Mouse (Mus musculus) forebrain, postnatal 0 days (tissue): ENCODE data around the gene Ercc1. TPM values are rescaled to one million over a fixed set of nuclear protein-coding genes. Genes with fewer than 3 reads are reported as not detected.
A peak's percentile ranks its signal among the peaks of the same experiment; 100 is the strongest.

Experiments
- ATAC-seq: fragments of 200-750 bp; cut with Nextera tagmentation; 2 replicates; pipeline ENCODE4 v1.8.0; 2017; ENCODE audit warnings: mild to moderate bottlenecking, moderate library complexity
- DNase-seq: peaks from one replicate; pipeline ENCODE4 v3.0.0-alpha.2; 2015
- H3K27ac ChIP-seq: fragments of 300-500 bp; sonication (generic); 2 replicates; pipeline ENCODE4 v1.5.1; 2014; ENCODE audit warnings: low read depth, mild to moderate bottlenecking, antibody characterized with exemption, low read length, moderate library complexity, mixed read lengths
- H3K27me3 ChIP-seq: fragments of 300-500 bp; sonication (generic); 2 replicates; pipeline ENCODE4 v1.6.1; 2014; ENCODE audit warnings: mild to moderate bottlenecking, low read length, mixed read lengths; ENCODE audit not compliant: insufficient read depth
- H3K36me3 ChIP-seq: fragments of 300-500 bp; sonication (generic); 2 replicates; pipeline ENCODE4 v1.6.1; 2014; ENCODE audit warnings: mild to moderate bottlenecking, moderate library complexity; ENCODE audit not compliant: insufficient read depth
- H3K4me1 ChIP-seq: fragments of 300-500 bp; sonication (generic); 2 replicates; pipeline ENCODE4 v1.6.1; 2014; ENCODE audit warnings: antibody characterized with exemption; ENCODE audit not compliant: insufficient read depth
- H3K4me2 ChIP-seq: fragments of 300-500 bp; sonication (generic); 2 replicates; pipeline ENCODE4 v1.6.1; 2014; ENCODE audit warnings: low read depth, mild to moderate bottlenecking, moderate library complexity
- H3K4me3 ChIP-seq: fragments of 300-500 bp; sonication (generic); 2 replicates; pipeline ENCODE4 v1.5.1; 2014; ENCODE audit warnings: low read depth, low read length, mixed read lengths
- H3K9ac ChIP-seq: fragments of 300-500 bp; sonication (generic); 2 replicates; pipeline ENCODE4 v1.6.1; 2014; ENCODE audit warnings: mild to moderate bottlenecking
- H3K9me3 ChIP-seq: fragments of 300-500 bp; sonication (generic); 2 replicates; pipeline ENCODE4 v1.6.1; 2016; ENCODE audit warnings: low read length
- CTCF ChIP-seq: sonication (generic); IDR thresholded peaks from 2 replicates; pipeline ENCODE4 v1.5.1; 2016; ENCODE audit warnings: antibody characterized with exemption, control low read depth, low read depth
- WGBS: fragments of 180-500 bp; shearing (Covaris S2); extraction: QIAGEN DNeasy Blood & Tissue Kit; methylation state at CpG from one replicate; pipeline ENCODE4 v1.1.7; 2014; 5-methylcytosine and 5-hydroxymethylcytosine counted together
- polyA plus RNA-seq: library from polyadenylated mRNA; unstranded; fragments of >200 nt; fragmentation: Nextera tagmentation; extraction: Ambion mirVana; gene quantifications from 2 replicates; pipeline ENCODE4 v1.2.1, GENCODE M21; 2015
- total RNA-seq: library from RNA; depleted of rRNA; stranded (reverse); fragments of >200 nt; gene quantifications from 2 replicates; pipeline ENCODE4 v1.2.3, GENCODE M21; 2014

The Ercc1 gene
- total and polyA plus RNA-seq, 2 experiments from 2014 or later: 56.6 to 80.5 TPM

GRCm38 (mm10) chr7:19338060-19338459 is 6.5 kb upstream of the Ercc1 start:
- Histone ChIP-seq H3K9me3 (no peaks in the 10 kb centered on the region), H3K9ac (no peak overlapping the region), H3K4me2 (no peak overlapping the region), H3K27me3 (no peaks in the 10 kb centered on the region), H3K4me1 (peaks cover 5% of the 10 kb centered on the region; the same call in 1 of the 2 replicates), H3K36me3 (no peaks in the 10 kb centered on the region), H3K27ac (no peak overlapping the region), H3K4me3 (no peak overlapping the region)
- DNase-seq (no peak), ATAC-seq (no peak)
- WGBS: 69% methylated on average over 2 of the region's 2 CpGs
- TF ChIP-seq CTCF: no peak

- WGBS: 64% methylated on average over 7 of the region's 7 CpGs
- Histone ChIP-seq H3K4me3 (no peak overlapping the region), H3K27me3 (no peaks in the 10 kb centered on the region), H3K4me2 (no peak overlapping the region), H3K9ac (no peak overlapping the region), H3K9me3 (no peaks in the 10 kb centered on the region), H3K4me1 (peaks cover 5% of the 10 kb centered on the region; the same call in 1 of the 2 replicates), H3K36me3 (no peaks in the 10 kb centered on the region), H3K27ac (no peak overlapping the region)
- TF ChIP-seq CTCF: no peak
- no peak for DNase-seq
- no peak for ATAC-seq
These were observed 6.0 kb upstream of the Ercc1 start for GRCm38 (mm10) chr7:19338596-19338995.

- Histone ChIP-seq H3K4me1 (peaks cover 19% of the 10 kb centered on the region), H3K4me3 (peak overlapping the region; percentile 41; the same call in 1 of the 2 replicates), H3K9ac (no peak overlapping the region), H3K4me2 (peak overlapping the region; percentile 94), H3K27ac (no peak overlapping the region), H3K36me3 (no peaks in the 10 kb centered on the region), H3K9me3 (no peaks in the 10 kb centered on the region), H3K27me3 (no peaks in the 10 kb centered on the region)
- no peak for TF ChIP-seq CTCF
- ATAC-seq (no peak), DNase-seq (no peak)
- 27% methylated on average over 10 of the region's 10 CpGs for WGBS
These were observed 3.3 kb upstream of the Ercc1 start for GRCm38 (mm10) chr7:19341250-19341649.

- TF ChIP-seq CTCF: no peak
- Histone ChIP-seq H3K27ac (no peak overlapping the region), H3K4me1 (peaks cover 19% of the 10 kb centered on the region), H3K27me3 (no peaks in the 10 kb centered on the region), H3K9me3 (no peaks in the 10 kb centered on the region), H3K4me2 (peak overlapping the region; percentile 94), H3K36me3 (no peaks in the 10 kb centered on the region), H3K4me3 (peak overlapping the region; percentile 41), H3K9ac (peak overlapping the region; percentile 41)
- no peak for DNase-seq
- under 1% methylated on average over 41 of the region's 41 CpGs for WGBS
- no peak for ATAC-seq
These were observed 2.7 kb upstream of the Ercc1 start for GRCm38 (mm10) chr7:19341761-19342409.

GRCm38 (mm10) chr7:19342481-19343027 is 2.0 kb upstream of the Ercc1 start:
- DNase-seq (peak; percentile 92), ATAC-seq (peak; percentile 32)
- Histone ChIP-seq H3K9me3 (no peaks in the 10 kb centered on the region), H3K36me3 (no peaks in the 10 kb centered on the region), H3K27ac (no peak overlapping the region), H3K4me3 (peak overlapping the region; percentile 41), H3K27me3 (no peaks in the 10 kb centered on the region), H3K4me1 (peaks cover 19% of the 10 kb centered on the region), H3K4me2 (peak overlapping the region; percentile 94), H3K9ac (peak overlapping the region; percentile 41)
- under 1% methylated on average over 27 of the region's 27 CpGs for WGBS
- peak; percentile 98 for TF ChIP-seq CTCF

- peak overlapping the region; percentile 94; the same call in 1 of the 2 replicates for H3K4me2 ChIP-seq
- no peak overlapping the region for H3K27ac ChIP-seq
- peak; percentile 86 for TF ChIP-seq CTCF
- no peak overlapping the region for H3K4me3 ChIP-seq
- no peak overlapping the region for H3K9ac ChIP-seq
- no peak for ATAC-seq
- H3K9me3 ChIP-seq: no peaks in the 10 kb centered on the region
- H3K36me3 ChIP-seq: peaks cover 7% of the 10 kb centered on the region; the same call in 1 of the 2 replicates
- no peaks in the 10 kb centered on the region for H3K27me3 ChIP-seq
- peaks cover 19% of the 10 kb centered on the region for H3K4me1 ChIP-seq
- DNase-seq: peak; percentile 84
- under 1% methylated on average over 11 of the region's 11 CpGs for WGBS
These were observed 1.3 kb upstream of the Ercc1 start for GRCm38 (mm10) chr7:19343210-19343808.

- Histone ChIP-seq H3K36me3 (peaks cover 19% of the 10 kb centered on the region), H3K4me2 (peak overlapping the region; percentile 81), H3K27ac (peak overlapping the region; percentile 89), H3K27me3 (no peaks in the 10 kb centered on the region), H3K4me1 (peaks cover 19% of the 10 kb centered on the region), H3K4me3 (peak overlapping the region; percentile 73), H3K9ac (peak overlapping the region; percentile 79), H3K9me3 (no peaks in the 10 kb centered on the region)
- 2% methylated on average over 31 of the region's 31 CpGs for WGBS
- ATAC-seq: peak; percentile 95
- TF ChIP-seq CTCF: no peak
- peak; percentile 96 for DNase-seq
These were observed 427 bp downstream of the Ercc1 start for GRCm38 (mm10) chr7:19344938-19345471.
